In genomic region chr5:134221708-134222150, GRCm38 (mm10) we compare ENCODE assay signal across 8 mouse cellular contexts. TPM values are rescaled to one million over a fixed set of nuclear protein-coding genes. Genes with fewer than 3 reads are reported as not detected.
A peak's percentile ranks its signal among the peaks of the same experiment; 100 is the strongest.
DNase-seq lines count a peak whose midpoint lies in the region; ATAC-seq and TF ChIP-seq lines count a peak whose summit lies in the region.
"Had no signal": no experiment of that assay in that cellular context is flagged by ENCODE, and none has a peak within 500 bp of the region (broad histone marks: within the 10 kb centered on the region; RNA-seq: fewer than 3 reads in every experiment).

No protein-coding gene starts in this region.

- peaks cover 24% of the 10 kb centered on the region for H3K4me1 ChIP-seq in lung, embryonic 15.5 days
- H3K4me1 ChIP-seq in forebrain, embryonic 13.5 days = peaks cover 7% of the 10 kb centered on the region
- peaks cover 22% of the 10 kb centered on the region for H3K4me1 ChIP-seq in limb, embryonic 15.5 days
- peaks cover 15% of the 10 kb centered on the region for H3K4me1 ChIP-seq in stomach, embryonic 14.5 days (ENCODE audit: control insufficient read depth, insufficient read depth, low read length)

- 2% methylated on average over 36 of the region's 36 CpGs for WGBS in lung, embryonic 15.5 days
- 2% methylated on average over 36 of the region's 36 CpGs for WGBS in forebrain, embryonic 13.5 days
- WGBS in limb, embryonic 15.5 days = 4% methylated on average over 36 of the region's 36 CpGs
- 3% methylated on average over 36 of the region's 36 CpGs for WGBS in stomach, embryonic 14.5 days

- H3K27me3 ChIP-seq in lung, embryonic 15.5 days = peaks cover 7% of the 10 kb centered on the region; the same call in 1 of the 2 replicates
- H3K27me3 ChIP-seq in forebrain, embryonic 13.5 days = peaks cover 14% of the 10 kb centered on the region
- peaks cover 11% of the 10 kb centered on the region for H3K27me3 ChIP-seq in limb, embryonic 15.5 days
- H3K27me3 ChIP-seq in stomach, embryonic 14.5 days (ENCODE audit: control insufficient read depth, insufficient read depth, low read length) = no peaks in the 10 kb centered on the region

- H3K9me3 ChIP-seq in lung, embryonic 15.5 days = no peaks in the 10 kb centered on the region
- H3K9me3 ChIP-seq in forebrain, embryonic 13.5 days (replicated peaks) = no peaks in the 10 kb centered on the region
- no peaks in the 10 kb centered on the region for H3K9me3 ChIP-seq in limb, embryonic 15.5 days
- no peaks in the 10 kb centered on the region for H3K9me3 ChIP-seq in stomach, embryonic 14.5 days (ENCODE audit: control insufficient read depth, low read depth, low read length)

- H3K36me3 ChIP-seq in lung, embryonic 15.5 days = no peaks in the 10 kb centered on the region
- peaks cover 11% of the 10 kb centered on the region for H3K36me3 ChIP-seq in forebrain, embryonic 13.5 days (ENCODE audit: poor library complexity, severe bottlenecking)
- H3K36me3 ChIP-seq in limb, embryonic 15.5 days = peaks cover 9% of the 10 kb centered on the region
- no peaks in the 10 kb centered on the region for H3K36me3 ChIP-seq in stomach, embryonic 14.5 days (ENCODE audit: control insufficient read depth, insufficient read depth, low read length)

- no peak for TF ChIP-seq CTCF in layer of hippocampus, adult 2 months (conservative IDR thresholded peaks at IDR 0.05)

- no peak for ATAC-seq in lung, embryonic 15.5 days (ENCODE audit: borderline replicate concordance, extremely low read depth, low FRiP score, low TSS enrichment)
- ATAC-seq in forebrain, embryonic 13.5 days = 0 out of 2 replicates have a peak, but pooled peaks have one; percentile 4
- no peak for ATAC-seq in limb, embryonic 15.5 days (ENCODE audit: insufficient number of reproducible peaks, low FRiP score, low TSS enrichment, low read depth)
- no peak; the same call in 1 of the 2 replicates for ATAC-seq in stomach, embryonic 14.5 days (ENCODE audit: insufficient number of reproducible peaks, insufficient read depth, low FRiP score, low read depth)

- no peak overlapping the region for H3K27ac ChIP-seq in lung, embryonic 15.5 days
- no peak overlapping the region for H3K27ac ChIP-seq in forebrain, embryonic 13.5 days
- H3K27ac ChIP-seq in limb, embryonic 15.5 days = no peak overlapping the region
- H3K27ac ChIP-seq in stomach, embryonic 14.5 days (ENCODE audit: low read length) = no peak overlapping the region
- no peak overlapping the region for H3K27ac ChIP-seq in layer of hippocampus, adult 2 months

- peak overlapping the region; percentile 31 for H3K4me3 ChIP-seq in lung, embryonic 15.5 days
- H3K4me3 ChIP-seq in forebrain, embryonic 13.5 days = peak overlapping the region; percentile 31
- peak overlapping the region; percentile 29 for H3K4me3 ChIP-seq in limb, embryonic 15.5 days
- peak overlapping the region; percentile 29 for H3K4me3 ChIP-seq in stomach, embryonic 14.5 days (ENCODE audit: low read depth, low read length)
- H3K4me3 ChIP-seq in layer of hippocampus, adult 2 months = no peak overlapping the region
- H3K4me3 ChIP-seq: myocyte had no signal

- peak overlapping the region; percentile 75 for H3K4me2 ChIP-seq in lung, embryonic 15.5 days
- H3K4me2 ChIP-seq in forebrain, embryonic 13.5 days = peak overlapping the region; percentile 62
- peak overlapping the region; percentile 50 for H3K4me2 ChIP-seq in limb, embryonic 15.5 days
- H3K4me2 ChIP-seq in stomach, embryonic 14.5 days (replicated peaks; ENCODE audit: low read depth, low read length) = peak overlapping the region; percentile 54

- no peak for DNase-seq in lung, postnatal 10 days
- no peak for DNase-seq in layer of hippocampus, adult 2 months (ENCODE audit: low spot score in 2 of 2)
- no peak for DNase-seq in ovary, postnatal 36 days (ENCODE audit: low spot score)

- H3K9ac ChIP-seq in lung, embryonic 15.5 days = peak overlapping the region; percentile 44
- H3K9ac ChIP-seq in forebrain, embryonic 13.5 days = peak overlapping the region; percentile 60
- peak overlapping the region; percentile 21; the same call in 1 of the 2 replicates for H3K9ac ChIP-seq in limb, embryonic 15.5 days
- H3K9ac ChIP-seq in stomach, embryonic 14.5 days (replicated peaks; ENCODE audit: low read depth, low read length) = no peak overlapping the region

RNA-seq across cellular contexts. Expression of gene Ncf1, which starts 7.7 kb away (rescaled TPM):
- polyA plus RNA-seq in lung, embryonic 15.5 days (2015; fragmentation: Nextera tagmentation; extraction: Ambion mirVana) = 6.9 and 7.8 TPM in 2 replicates
- 1.5 and 1.8 TPM in 2 replicates for polyA plus RNA-seq in forebrain, embryonic 13.5 days (2015; fragmentation: Nextera tagmentation; extraction: Ambion mirVana)
- polyA plus RNA-seq in limb, embryonic 15.5 days (2015; fragmentation: Nextera tagmentation; extraction: Ambion mirVana) = 12.3 and 13.1 TPM in 2 replicates
- 4.3 and 4.5 TPM in 2 replicates for polyA plus RNA-seq in stomach, embryonic 14.5 days (2014; fragmentation: Nextera tagmentation; extraction: Ambion mirVana)
- total RNA-seq in layer of hippocampus, adult 2 months (2021) = 1 to 10 TPM; 7.2 to 9.0 TPM

RNA-seq across cellular contexts. Expression of gene Gtf2ird2, which starts 37.9 kb away (rescaled TPM):
- polyA plus RNA-seq in lung, embryonic 15.5 days (2015; fragmentation: Nextera tagmentation; extraction: Ambion mirVana) = 7.6 and 10.1 TPM in 2 replicates
- polyA plus RNA-seq in forebrain, embryonic 13.5 days (2015; fragmentation: Nextera tagmentation; extraction: Ambion mirVana) = 11.0 and 12.8 TPM in 2 replicates
- 7.6 and 8.4 TPM in 2 replicates for polyA plus RNA-seq in limb, embryonic 15.5 days (2015; fragmentation: Nextera tagmentation; extraction: Ambion mirVana)
- 8.5 and 10.1 TPM in 2 replicates for polyA plus RNA-seq in stomach, embryonic 14.5 days (2014; fragmentation: Nextera tagmentation; extraction: Ambion mirVana)
- 10 to 100 TPM; 15.4 to 17.6 TPM for total RNA-seq in layer of hippocampus, adult 2 months (2021)

RNA-seq across cellular contexts. Expression of gene Rcc1l, which starts 45.2 kb away (rescaled TPM):
- 30.2 and 30.3 TPM in 2 replicates for polyA plus RNA-seq in lung, embryonic 15.5 days (2015; fragmentation: Nextera tagmentation; extraction: Ambion mirVana)
- 23.3 and 24.4 TPM in 2 replicates for polyA plus RNA-seq in forebrain, embryonic 13.5 days (2015; fragmentation: Nextera tagmentation; extraction: Ambion mirVana)
- polyA plus RNA-seq in limb, embryonic 15.5 days (2015; fragmentation: Nextera tagmentation; extraction: Ambion mirVana) = 27.4 and 30.3 TPM in 2 replicates
- 23.3 and 23.8 TPM in 2 replicates for polyA plus RNA-seq in stomach, embryonic 14.5 days (2014; fragmentation: Nextera tagmentation; extraction: Ambion mirVana)
- total RNA-seq in layer of hippocampus, adult 2 months (2021) = 10 to 100 TPM; 15.9 to 16.4 TPM
